Mouse (Mus musculus) Muller cell, postnatal 12 days (primary cell): ENCODE measurements around the gene Lman1l.

Experiments used
- DNase-seq: peaks from one replicate; pipeline ENCODE4 v3.0.0-alpha.2; 2015; ENCODE audit errors: inconsistent ontology term

Lman1l gene

GRCm38 (mm10) chr9:57617556-57618169 is 2.9 kb downstream of the Lman1l start:
- DNase-seq = no peak

DNA sequence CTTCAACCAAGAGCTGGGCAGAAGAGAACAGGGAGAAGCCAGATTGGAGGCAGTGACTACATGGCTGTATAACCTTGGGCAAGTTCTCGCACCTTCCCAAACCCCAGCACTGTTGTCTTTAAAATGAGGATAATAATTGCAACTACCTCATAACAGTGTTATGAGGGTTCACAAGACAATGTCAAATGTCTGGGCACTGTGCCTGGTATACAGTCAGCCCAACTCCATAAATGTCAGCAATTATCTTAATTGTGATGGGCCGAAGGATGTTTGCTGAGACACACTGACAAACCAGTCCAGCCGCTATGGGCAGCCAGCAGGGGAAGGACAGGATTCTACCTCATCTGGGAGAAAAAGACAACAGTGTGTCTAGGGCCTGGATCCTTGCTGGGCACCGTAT is 5.8 kb downstream of the Lman1l start:
- peak; percentile 76 for DNase-seq

GRCm38 (mm10) chr9:57613975-57614374 is 6.6 kb downstream of the Lman1l start:
- DNase-seq = no peak

DNA sequence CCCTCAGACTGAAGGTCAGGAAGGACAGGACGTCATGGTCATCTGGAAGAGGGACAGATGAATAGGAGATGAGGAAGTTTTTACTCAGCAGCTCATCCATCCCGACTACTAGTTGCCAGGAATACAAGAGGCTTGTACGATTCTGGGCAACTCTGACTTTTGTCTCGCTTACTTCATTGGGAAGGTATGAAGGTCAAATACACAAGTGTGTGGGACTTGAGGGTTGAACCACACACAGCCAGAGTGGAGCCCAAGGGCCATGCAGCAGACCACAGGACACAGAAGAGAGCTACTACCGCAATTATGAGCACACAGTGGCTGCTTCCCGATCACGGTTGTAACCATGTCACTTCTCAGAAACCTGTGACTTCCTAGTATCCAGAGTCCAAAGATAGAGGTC is 8.0 kb downstream of the Lman1l start:
- peak; percentile 58 for DNase-seq

DNA sequence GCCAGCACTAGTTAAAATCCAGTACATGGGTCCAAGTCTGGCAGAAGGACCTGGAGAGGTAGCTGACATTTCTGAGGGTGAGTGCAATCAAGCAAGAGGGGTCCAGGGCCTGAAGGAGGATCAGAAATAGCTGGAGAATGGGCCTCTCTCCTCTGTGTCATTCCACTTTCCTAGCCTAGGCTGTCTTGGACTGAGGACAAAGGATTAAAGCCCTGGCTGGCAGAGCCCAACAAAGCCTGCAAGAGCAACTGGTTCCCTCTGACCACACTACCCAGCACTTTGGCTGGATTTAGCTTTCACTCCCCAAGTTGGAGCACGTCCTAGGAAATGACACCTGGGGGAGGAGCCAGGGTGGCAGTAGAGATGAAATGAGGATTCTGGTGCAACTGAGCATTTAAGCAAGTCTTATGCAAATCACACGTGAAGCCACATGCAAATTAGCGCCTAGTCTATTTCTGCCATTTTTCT is 10.2 kb downstream of the Lman1l start:
- DNase-seq = peak; percentile 73

DNA sequence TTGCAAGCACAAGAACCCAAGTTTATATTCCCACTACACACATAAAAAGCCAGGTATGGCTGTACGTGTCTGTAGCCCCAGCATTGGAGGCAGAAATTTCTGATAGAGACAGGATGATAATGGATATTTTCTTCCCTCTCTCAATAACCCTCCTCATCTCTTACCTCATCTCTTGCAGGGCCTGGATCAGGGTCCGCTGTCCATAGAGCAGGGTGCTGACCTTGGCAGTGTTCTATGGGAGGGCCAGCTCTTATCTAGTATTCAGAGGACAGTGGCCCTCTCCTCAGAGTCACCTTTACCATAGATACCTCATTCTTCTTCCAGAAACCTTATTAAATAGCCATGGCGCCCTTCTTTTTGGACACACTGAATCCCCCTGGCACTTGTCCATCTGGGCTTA is 10.8 kb downstream of the Lman1l start:
- no peak for DNase-seq

GRCm38 (mm10) chr9:57606139-57606851 is 14.3 kb downstream of the Lman1l start, which contains the start of gene Cplx3:
Gene Cplx3, minus strand, starts transcription at chr9:57606281.
- DNase-seq = peak; percentile 83

- DNase-seq = no peak
Measured at GRCm38 (mm10) chr9:57605503-57605902, 15.1 kb downstream of the Lman1l start.

DNA sequence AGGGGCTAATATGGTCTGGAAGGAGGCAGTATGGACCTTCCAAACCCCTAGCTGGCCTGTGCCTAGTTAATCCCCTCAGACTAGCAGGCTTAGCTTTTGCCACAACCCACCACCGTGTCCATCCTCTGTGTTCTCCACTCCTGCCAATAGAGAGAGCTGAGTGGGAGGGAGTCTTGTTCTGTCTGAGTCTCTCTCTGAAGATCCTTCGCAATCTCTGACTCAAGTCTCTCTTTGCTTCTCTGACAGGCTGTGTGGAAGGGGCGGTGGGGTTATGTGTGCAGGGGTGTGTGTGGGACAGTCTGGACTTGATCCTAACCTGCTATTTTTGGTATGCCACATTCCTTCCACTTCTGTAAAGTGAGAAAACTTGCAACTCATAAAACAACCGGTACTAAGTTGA is 15.7 kb downstream of the Lman1l start:
- no peak for DNase-seq

DNA sequence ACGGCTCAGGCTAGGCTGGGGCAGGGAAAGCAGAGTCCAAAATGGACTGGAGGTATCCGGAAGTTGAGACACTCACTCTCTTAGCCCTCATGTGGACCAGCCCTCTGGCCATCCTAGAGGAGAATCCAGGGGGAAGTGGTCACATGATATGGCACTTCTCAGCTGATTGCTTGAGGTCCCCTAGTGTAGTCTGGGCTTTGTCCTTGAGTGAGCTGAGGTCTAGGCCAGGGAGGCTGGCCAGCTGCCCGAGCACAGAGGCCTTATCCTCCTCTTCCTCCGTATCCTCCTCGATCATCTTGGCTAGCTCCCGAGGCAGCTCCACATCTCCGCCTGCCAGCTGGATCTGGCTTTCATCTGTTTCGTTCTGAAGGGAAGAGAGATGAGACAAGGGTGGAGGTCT is 18.5 kb downstream of the Lman1l start:
- DNase-seq = no peak

GRCm38 (mm10) chr9:57601353-57601706 is 19.2 kb downstream of the Lman1l start:
- DNase-seq = peak; percentile 94

DNA sequence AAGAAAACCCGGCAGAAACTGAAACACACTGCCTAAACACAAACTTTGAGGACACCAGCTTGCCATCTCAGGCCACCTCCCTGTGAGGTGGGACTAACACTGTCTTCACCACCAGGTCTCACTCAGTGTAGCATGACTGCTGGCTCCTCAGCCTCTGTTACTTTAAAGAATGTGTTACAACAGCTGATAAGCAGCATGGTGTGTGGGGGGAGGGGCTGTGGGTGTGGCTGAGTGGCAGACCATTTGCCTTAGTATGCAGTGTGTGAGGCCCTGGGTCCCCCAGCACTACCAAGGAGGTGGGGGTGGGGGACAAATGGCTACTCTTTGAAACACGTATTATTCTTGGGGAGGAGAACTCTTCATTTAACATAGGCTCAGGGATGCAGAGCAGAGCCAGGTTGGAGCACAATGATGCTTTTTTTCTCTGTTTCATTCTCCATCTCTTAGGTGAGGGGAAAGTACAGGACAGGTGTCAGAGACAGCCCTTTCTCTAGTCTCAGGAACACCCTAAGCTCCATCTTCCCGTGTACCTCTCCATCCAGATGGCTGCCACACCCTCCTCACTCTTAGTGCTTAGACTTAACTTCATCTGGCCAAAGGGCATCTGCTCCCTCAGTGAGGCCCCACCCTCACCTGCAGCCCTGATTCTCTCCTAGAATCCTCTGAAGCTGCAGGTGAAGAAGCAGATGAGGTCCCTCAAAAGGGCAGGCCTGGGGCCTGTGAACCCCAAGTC is 19.8 kb downstream of the Lman1l start:
- no peak for DNase-seq

DNA sequence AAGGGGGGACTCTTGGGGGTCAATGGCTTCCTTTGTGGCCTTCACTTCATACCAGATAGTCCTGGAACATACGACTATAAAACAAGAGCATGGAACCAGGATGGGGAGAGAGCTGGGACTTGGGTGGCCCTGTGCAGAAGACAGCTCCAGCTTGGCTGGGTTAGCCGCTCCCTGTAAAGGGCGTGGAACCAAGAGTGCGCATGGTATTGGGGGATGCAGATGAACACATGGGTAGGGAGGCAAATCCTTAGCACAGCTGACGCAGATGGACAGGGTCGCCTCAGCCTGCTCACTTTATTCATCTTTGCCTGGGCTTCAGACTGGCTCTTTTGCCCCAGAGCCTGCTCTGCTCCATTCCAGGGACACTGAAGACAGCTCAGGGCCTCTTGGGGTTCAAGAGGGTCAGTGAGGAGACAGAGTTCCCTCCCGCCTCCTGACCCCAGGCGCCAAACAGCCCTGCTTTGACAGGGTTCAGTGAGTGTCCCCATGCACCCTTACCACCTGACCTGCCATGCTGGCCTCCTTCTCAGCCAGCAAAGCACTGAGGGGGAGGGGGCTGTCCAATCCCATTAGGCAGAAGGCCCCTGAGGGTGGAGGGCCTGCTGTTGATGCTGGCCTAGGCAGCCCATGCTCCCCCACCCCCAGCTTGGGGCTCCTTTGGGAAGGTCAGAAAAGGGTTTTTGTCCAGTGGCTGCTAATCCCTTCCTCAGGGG is 21.6 kb downstream of the Lman1l start:
- DNase-seq = no peak

- peak; percentile 54 for DNase-seq
Measured at GRCm38 (mm10) chr9:57597929-57598382, 22.6 kb downstream of the Lman1l start.

- no peak for DNase-seq
Measured at GRCm38 (mm10) chr9:57597265-57597664, 23.3 kb downstream of the Lman1l start.

GRCm38 (mm10) chr9:57594174-57594509 is 26.4 kb downstream of the Lman1l start:
- no peak for DNase-seq

- DNase-seq = no peak
Measured at GRCm38 (mm10) chr9:57593454-57594173, 27.0 kb downstream of the Lman1l start.

GRCm38 (mm10) chr9:57590726-57591125 is 29.8 kb downstream of the Lman1l start:
- DNase-seq = no peak

- DNase-seq = peak; percentile 92
Measured at GRCm38 (mm10) chr9:57589224-57590126, 31.1 kb downstream of the Lman1l start, which contains the start of gene Ulk3. Gene Ulk3, plus strand, starts transcription at chr9:57589452.

GRCm38 (mm10) chr9:57584991-57585390 is 35.6 kb downstream of the Lman1l start:
- no peak for DNase-seq
